Mouse (Mus musculus) liver, embryonic 15.5 days (tissue): ENCODE data around the gene Ccdc106. TPM values are rescaled to one million over a fixed set of nuclear protein-coding genes. Genes with fewer than 3 reads are reported as not detected.
"Not testable (repeated sequence)": the region's sequence is repeated elsewhere in the genome, so short reads cannot be mapped to it uniquely, and the experiment has no call there.

Experiments
- ATAC-seq: fragments of 200-750 bp; cut with Nextera tagmentation; 2 replicates; pipeline ENCODE4 v1.8.0; 2017; ENCODE audit warnings: moderate number of reproducible peaks, mild to moderate bottlenecking, moderate library complexity; ENCODE audit not compliant: insufficient read depth
- H3K27ac ChIP-seq: fragments of 300-500 bp; sonication (generic); replicated peaks from 2 replicates; pipeline ENCODE4 v1.5.1; 2015; ENCODE audit warnings: mild to moderate bottlenecking, inconsistent platforms
- H3K27me3 ChIP-seq: fragments of 300-500 bp; sonication (generic); 2 replicates; pipeline ENCODE4 v1.6.1; 2015; ENCODE audit warnings: mild to moderate bottlenecking, inconsistent platforms
- H3K36me3 ChIP-seq: fragments of 300-500 bp; sonication (generic); replicated peaks from 2 replicates; pipeline ENCODE4 v1.6.1; 2015; ENCODE audit warnings: moderate library complexity, mild to moderate bottlenecking, inconsistent platforms
- H3K4me1 ChIP-seq: fragments of 300-500 bp; sonication (generic); replicated peaks from 2 replicates; pipeline ENCODE4 v1.6.1; 2015; ENCODE audit warnings: inconsistent platforms
- H3K4me2 ChIP-seq: fragments of 300-500 bp; sonication (generic); 2 replicates; pipeline ENCODE4 v1.6.1; 2015; ENCODE audit warnings: moderate library complexity, mild to moderate bottlenecking, inconsistent platforms
- H3K4me3 ChIP-seq: fragments of 300-500 bp; sonication (generic); replicated peaks from 2 replicates; pipeline ENCODE4 v1.5.1; 2015; ENCODE audit warnings: mild to moderate bottlenecking, inconsistent platforms
- H3K9ac ChIP-seq: fragments of 300-500 bp; sonication (generic); 2 replicates; pipeline ENCODE4 v1.6.1; 2015; ENCODE audit warnings: moderate library complexity, mild to moderate bottlenecking, inconsistent platforms
- H3K9me3 ChIP-seq: fragments of 300-500 bp; sonication (generic); replicated peaks from 2 replicates; pipeline ENCODE4 v1.6.1; 2016; ENCODE audit warnings: inconsistent platforms
- WGBS: fragments of 180-500 bp; shearing (Covaris S2); methylation state at CpG from one replicate; pipeline ENCODE4 v1.1.7; 2015; ENCODE audit warnings: mixed read lengths; ENCODE audit not compliant: insufficient replicate concordance; 5-methylcytosine and 5-hydroxymethylcytosine counted together
- polyA plus RNA-seq: library from polyadenylated mRNA; unstranded; fragments of >200 nt; fragmentation: Nextera tagmentation; extraction: Ambion mirVana; gene quantifications from 2 replicates; pipeline ENCODE4 v1.2.1, GENCODE M21; 2015

Ccdc106 gene
- polyA plus RNA-seq, 1 experiment from 2014 or later, result 0.40 TPM

GRCm38 (mm10) chr7:5064886-5065285, 44.5 kb downstream of the Ccdc106 start:
- WGBS, result 82% methylated on average over 6 of the region's 6 CpGs
- Histone ChIP-seq H3K36me3 (peaks cover 48% of the 10 kb centered on the region), H3K27ac (0 out of 2 replicates have a peak overlapping the region, but pooled peaks have one; percentile 0), H3K27me3 (no peaks in the 10 kb centered on the region), H3K4me3 (peak overlapping the region; percentile 83; the same call in 1 of the 2 replicates), H3K4me1 (peaks cover 55% of the 10 kb centered on the region), H3K4me2 (peak overlapping the region; percentile 98; the same call in 1 of the 2 replicates), H3K9me3 (no peaks in the 10 kb centered on the region), H3K9ac (no peak overlapping the region; the same call in 1 of the 2 replicates)
- no peak for ATAC-seq

GRCm38 (mm10) chr7:5073586-5073985, 53.2 kb downstream of the Ccdc106 start:
- H3K36me3 ChIP-seq, result peaks cover 98% of the 10 kb centered on the region
- peak overlapping the region; percentile 85 for H3K27ac ChIP-seq
- H3K27me3 ChIP-seq, result no peaks in the 10 kb centered on the region
- H3K4me2 ChIP-seq, result peak overlapping the region; percentile 56
- peaks cover 70% of the 10 kb centered on the region for H3K4me1 ChIP-seq
- H3K9ac ChIP-seq, result peak overlapping the region; percentile 27; the same call in 1 of the 2 replicates
- ATAC-seq, result peak; percentile 71
- no peaks in the 10 kb centered on the region for H3K9me3 ChIP-seq
- 0% methylated on average over 1 of the region's 1 CpGs for WGBS
- peak overlapping the region; percentile 17 for H3K4me3 ChIP-seq

- H3K4me2 ChIP-seq, result no peak overlapping the region
- peak overlapping the region; percentile 85; the same call in 1 of the 2 replicates for H3K27ac ChIP-seq
- no peak overlapping the region for H3K4me3 ChIP-seq
- no peak for ATAC-seq
- no peak overlapping the region for H3K9ac ChIP-seq
- H3K36me3 ChIP-seq, result peaks cover 92% of the 10 kb centered on the region
- H3K27me3 ChIP-seq, result no peaks in the 10 kb centered on the region
- peaks cover 78% of the 10 kb centered on the region for H3K4me1 ChIP-seq
- H3K9me3 ChIP-seq, result no peaks in the 10 kb centered on the region
- WGBS, result 91% methylated on average over 5 of the region's 5 CpGs
These were observed 54.6 kb downstream of the Ccdc106 start for GRCm38 (mm10) chr7:5074984-5075383.

GRCm38 (mm10) chr7:5076931-5077330, 56.6 kb downstream of the Ccdc106 start:
- H3K9ac ChIP-seq, result no peak overlapping the region
- H3K4me3 ChIP-seq, result no peak overlapping the region
- peak overlapping the region; percentile 76 for H3K27ac ChIP-seq
- H3K36me3 ChIP-seq, result peaks cover 73% of the 10 kb centered on the region
- no peaks in the 10 kb centered on the region for H3K27me3 ChIP-seq
- H3K4me1 ChIP-seq, result peaks cover 80% of the 10 kb centered on the region
- no peaks in the 10 kb centered on the region for H3K9me3 ChIP-seq
- no peak for ATAC-seq
- WGBS, result 45% methylated on average over 2 of the region's 2 CpGs
- peak overlapping the region; percentile 27; the same call in 1 of the 2 replicates for H3K4me2 ChIP-seq

- 39% methylated on average over 11 of the region's 13 CpGs for WGBS
- Histone ChIP-seq H3K4me3 (peak overlapping the region; percentile 95), H3K4me2 (peak overlapping the region; percentile 86), H3K27ac (peak overlapping the region; percentile 93), H3K4me1 (peaks cover 78% of the 10 kb centered on the region), H3K36me3 (peaks cover 70% of the 10 kb centered on the region)
- H3K9ac ChIP-seq, H3K27me3 ChIP-seq, H3K9me3 ChIP-seq, ATAC-seq: not testable (repeated sequence)
These were observed 59.1 kb downstream of the Ccdc106 start for GRCm38 (mm10) chr7:5079365-5080009.

GRCm38 (mm10) chr7:5080010-5080751, 59.8 kb downstream of the Ccdc106 start, which contains the start of gene Epn1:
Epn1 (plus strand) TSS chr7:5080235.
- Histone ChIP-seq H3K9me3 (no peaks in the 10 kb centered on the region), H3K36me3 (peaks cover 70% of the 10 kb centered on the region), H3K4me3 (peak within 1 kb of the TSS; percentile 95), H3K4me2 (peak within 1 kb of the TSS; percentile 86), H3K27me3 (no peaks in the 10 kb centered on the region), H3K27ac (peak within 1 kb of the TSS; percentile 93), H3K4me1 (peaks cover 78% of the 10 kb centered on the region), H3K9ac (peak within 1 kb of the TSS; percentile 98)
- WGBS, result under 1% methylated on average over 81 of the region's 81 CpGs
- ATAC-seq, result peak; percentile 86

GRCm38 (mm10) chr7:5080815-5081214, 60.5 kb downstream of the Ccdc106 start:
- Histone ChIP-seq H3K36me3 (peaks cover 71% of the 10 kb centered on the region), H3K4me3 (peak overlapping the region; percentile 95), H3K27ac (peak overlapping the region; percentile 93), H3K4me1 (peaks cover 79% of the 10 kb centered on the region), H3K9me3 (no peaks in the 10 kb centered on the region), H3K9ac (peak overlapping the region; percentile 98), H3K27me3 (no peaks in the 10 kb centered on the region), H3K4me2 (peak overlapping the region; percentile 86)
- ATAC-seq, result no peak
- 5% methylated on average over 6 of the region's 6 CpGs for WGBS

GRCm38 (mm10) chr7:5081241-5081640, 60.9 kb downstream of the Ccdc106 start:
- H3K9ac ChIP-seq, result peak overlapping the region; percentile 98
- peak; percentile 55 for ATAC-seq
- 11% methylated on average over 6 of the region's 6 CpGs for WGBS
- peak overlapping the region; percentile 95 for H3K4me3 ChIP-seq
- H3K27ac ChIP-seq, result peak overlapping the region; percentile 93
- H3K4me2 ChIP-seq, result peak overlapping the region; percentile 86
- H3K27me3 ChIP-seq, result no peaks in the 10 kb centered on the region
- peaks cover 72% of the 10 kb centered on the region for H3K36me3 ChIP-seq
- H3K9me3 ChIP-seq, result no peaks in the 10 kb centered on the region
- peaks cover 79% of the 10 kb centered on the region for H3K4me1 ChIP-seq

GRCm38 (mm10) chr7:5081939-5082338, 61.6 kb downstream of the Ccdc106 start:
- peak overlapping the region; percentile 95 for H3K4me3 ChIP-seq
- peak overlapping the region; percentile 98 for H3K9ac ChIP-seq
- H3K36me3 ChIP-seq, result peaks cover 72% of the 10 kb centered on the region
- H3K4me1 ChIP-seq, result peaks cover 78% of the 10 kb centered on the region
- H3K4me2 ChIP-seq, result peak overlapping the region; percentile 86
- 81% methylated on average over 2 of the region's 2 CpGs for WGBS
- H3K9me3 ChIP-seq, result no peaks in the 10 kb centered on the region
- ATAC-seq, result no peak
- peak overlapping the region; percentile 93 for H3K27ac ChIP-seq
- no peaks in the 10 kb centered on the region for H3K27me3 ChIP-seq

GRCm38 (mm10) chr7:5083325-5084105, 63.2 kb downstream of the Ccdc106 start:
- no peak overlapping the region for H3K4me3 ChIP-seq
- 74% methylated on average over 18 of the region's 18 CpGs for WGBS
- peak overlapping the region; percentile 39; the same call in 1 of the 2 replicates for H3K27ac ChIP-seq
- peak overlapping the region; percentile 35 for H3K4me2 ChIP-seq
- H3K27me3 ChIP-seq, result no peaks in the 10 kb centered on the region
- H3K9ac ChIP-seq, result no peak overlapping the region
- no peaks in the 10 kb centered on the region for H3K9me3 ChIP-seq
- ATAC-seq, result no peak
- H3K4me1 ChIP-seq, result peaks cover 79% of the 10 kb centered on the region
- H3K36me3 ChIP-seq, result peaks cover 72% of the 10 kb centered on the region
